Mouse (Mus musculus): ENCODE data around the gene Cdc5l. TPM values are rescaled to one million over a fixed set of nuclear protein-coding genes. Genes with fewer than 3 reads are reported as not detected.

Cdc5l gene
- total and polyA plus RNA-seq, 3 experiments, result 45.2 to 69.6 (median 58.9) TPM

GRCm38 (mm10) chr17:45432706-45433398, 685 bp downstream of the Cdc5l start:
- Histone ChIP-seq H3K9ac (ENCODE audit: insufficient read depth, low read depth) (peak overlapping the region; percentile 69), H3K36me3 (replicated peaks in 1 of 2; ENCODE audit: control insufficient read depth in 1 of 2, insufficient read depth in 1 of 2, low read length in 1 of 2) (peaks cover under 1 to 10% of the 10 kb centered on the region in 2 experiments), H3K27me3 (replicated peaks) (no peaks in the 10 kb centered on the region), H3K4me1 (ENCODE audit: control insufficient read depth in 1 of 2, insufficient read depth in 2 of 2) (peaks cover 3 to 27% of the 10 kb centered on the region in 2 experiments), H3K9me3 (replicated peaks; ENCODE audit: low read length) (no peaks in the 10 kb centered on the region), H3K27ac (ENCODE audit: insufficient read depth, low read depth) (peak overlapping the region; percentile 87), H3K79me2 (replicated peaks; ENCODE audit: control insufficient read depth, extremely low read depth, insufficient read depth, poor library complexity, severe bottlenecking) (peaks cover 40% of the 10 kb centered on the region), H3K4me2 (ENCODE audit: insufficient read depth, low read depth, poor library complexity, severe bottlenecking) (peak overlapping the region; percentile 97), H3K4me3 (replicated peaks in 1 of 3; ENCODE audit: low read depth in 2 of 3, low read length in 2 of 3, poor library complexity in 1 of 3) (peak overlapping the region; percentile 72 to 95 (median 87))
- no peak for TF ChIP-seq TBP (conservative IDR thresholded peaks at IDR 0.05; ENCODE audit: low read depth, low read length)
- TF ChIP-seq UBTF (IDR thresholded peaks at IDR 0.05; ENCODE audit: low read depth, low read length), result 0 out of 2 replicates have a peak, but pooled peaks have one; percentile 56
- dilution Hi-C loops (cut with MboI; ENCODE audit: extremely low pct_ligation_motif_present, extremely low pct_unique_long_range_greater_than_20kb, low sequenced_read_pairs) (no loop called here), in situ Hi-C loops (cut with MboI; ENCODE audit: low pct_ligation_motif_present, low pct_unique_long_range_greater_than_20kb, low sequenced_read_pairs) (no loop called here)
- DNase-seq (ENCODE audit: extremely low read depth), result no peak

GRCm38 (mm10) chr17:45432007-45432406, 1.5 kb downstream of the Cdc5l start:
- peaks cover 3 to 27% of the 10 kb centered on the region in 2 experiments for H3K4me1 ChIP-seq (ENCODE audit: control insufficient read depth in 1 of 2, insufficient read depth in 2 of 2)
- peak overlapping the region; percentile 97 for H3K4me2 ChIP-seq (ENCODE audit: insufficient read depth, low read depth, poor library complexity, severe bottlenecking)
- H3K79me2 ChIP-seq (replicated peaks; ENCODE audit: control insufficient read depth, extremely low read depth, insufficient read depth, poor library complexity, severe bottlenecking), result peaks cover 45% of the 10 kb centered on the region
- H3K9me3 ChIP-seq (replicated peaks; ENCODE audit: low read length), result no peaks in the 10 kb centered on the region
- H3K36me3 ChIP-seq (replicated peaks in 1 of 2; ENCODE audit: control insufficient read depth in 1 of 2, insufficient read depth in 1 of 2, low read length in 1 of 2), result peaks cover 7 to 17% of the 10 kb centered on the region in 2 experiments
- H3K27me3 ChIP-seq (replicated peaks), result no peaks in the 10 kb centered on the region
- dilution Hi-C loops (cut with MboI; ENCODE audit: extremely low pct_ligation_motif_present, extremely low pct_unique_long_range_greater_than_20kb, low sequenced_read_pairs), result no loop called here
- peak overlapping the region; percentile 72 to 95 (median 87) for H3K4me3 ChIP-seq (replicated peaks in 1 of 3; ENCODE audit: low read depth in 2 of 3, low read length in 2 of 3, poor library complexity in 1 of 3)
- in situ Hi-C loops (cut with MboI; ENCODE audit: low pct_ligation_motif_present, low pct_unique_long_range_greater_than_20kb, low sequenced_read_pairs), result no loop called here
- no peak for DNase-seq (ENCODE audit: extremely low read depth)
- H3K9ac ChIP-seq (ENCODE audit: insufficient read depth, low read depth), result peak overlapping the region; percentile 69
- no peak for TF ChIP-seq PAX5 (IDR thresholded peaks at IDR 0.05; ENCODE audit: low read length)
- no peak for TF ChIP-seq BHLHE40 (IDR thresholded peaks at IDR 0.05; ENCODE audit: low read depth, low read length)
- TF ChIP-seq TCF12 (IDR thresholded peaks at IDR 0.05; ENCODE audit: low read depth, low read length), result no peak
- no peak for TF ChIP-seq ZNF384 (IDR thresholded peaks at IDR 0.05; ENCODE audit: low read depth, low read length)
- TF ChIP-seq MAX (IDR thresholded peaks at IDR 0.05; ENCODE audit: low read length), result no peak
- TF ChIP-seq SIN3A (IDR thresholded peaks at IDR 0.05; ENCODE audit: low read length), result no peak
- no peak for TF ChIP-seq POLR2A (IDR thresholded peaks at IDR 0.05; ENCODE audit: low read depth, low read length)
- no peak for TF ChIP-seq UBTF (IDR thresholded peaks at IDR 0.05; ENCODE audit: low read depth, low read length)
- TF ChIP-seq MAFK (IDR thresholded peaks at IDR 0.05; ENCODE audit: insufficient replicate concordance, low read length), result no peak
- no peak for TF ChIP-seq ZKSCAN1 (IDR thresholded peaks at IDR 0.05; ENCODE audit: borderline replicate concordance, low read depth, low read length)
- no peak for TF ChIP-seq CTCF (conservative IDR thresholded peaks at IDR 0.05 in 1 of 2, IDR thresholded peaks at IDR 0.05 in 1 of 2; ENCODE audit: low read depth in 2 of 2, low read length in 2 of 2)
- TF ChIP-seq SMC3 (IDR thresholded peaks at IDR 0.05; ENCODE audit: low read depth, low read length), result no peak
- TF ChIP-seq KAT2A (IDR thresholded peaks at IDR 0.05; ENCODE audit: insufficient replicate concordance, low read length), result no peak
- no peak for TF ChIP-seq USF1 (IDR thresholded peaks at IDR 0.05; ENCODE audit: low read depth, low read length)
- no peak for TF ChIP-seq EP300 (IDR thresholded peaks at IDR 0.05; ENCODE audit: low read length)
- TF ChIP-seq ZC3H11A (IDR thresholded peaks at IDR 0.05; ENCODE audit: low read depth, low read length), result no peak
- no peak overlapping the region for H3K27ac ChIP-seq (ENCODE audit: insufficient read depth, low read depth)

Measured in CH12.LX (cell line).